16 mouse cellular contexts compared by ENCODE assay signal in the genomic region with DNA sequence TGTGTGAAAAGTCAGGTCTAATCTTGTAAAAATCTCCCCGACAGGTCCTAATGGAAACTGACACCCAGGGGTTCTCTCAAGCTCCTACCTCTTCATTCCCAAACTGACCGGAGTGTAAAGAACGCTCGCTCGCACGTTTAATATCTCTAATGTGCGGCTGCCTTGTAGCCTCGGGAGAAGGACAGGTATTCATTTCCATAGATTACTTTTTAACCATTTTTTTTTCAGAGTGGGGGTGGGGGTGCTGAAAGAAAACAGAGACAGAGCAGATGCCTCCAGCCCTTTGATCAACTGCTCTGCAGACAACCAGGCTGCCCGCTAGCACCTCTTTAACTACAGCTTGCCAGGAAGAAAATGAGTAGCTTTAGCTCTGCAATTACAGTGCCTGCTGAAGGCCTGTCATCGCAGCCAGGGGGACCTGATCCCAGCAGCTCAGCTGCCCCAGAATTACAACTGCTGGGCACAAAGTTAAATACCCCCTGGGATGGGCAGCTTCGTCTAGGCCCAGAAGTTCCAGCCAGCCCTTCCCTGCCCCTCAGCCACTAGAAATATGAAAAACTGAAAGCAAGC.
DNase-seq lines count a peak whose midpoint lies in the region; ATAC-seq and TF ChIP-seq lines count a peak whose summit lies in the region.
"Had no signal": no experiment of that assay in that cellular context is flagged by ENCODE, and none has a peak within 500 bp of the region (broad histone marks: within the 10 kb centered on the region; RNA-seq: fewer than 3 reads in every experiment).

No protein-coding gene starts in this region.

- no peaks in the 10 kb centered on the region for H3K27me3 ChIP-seq in heart, adult 2 months (ENCODE audit: control insufficient read depth, insufficient read depth, low read length)
- H3K27me3 ChIP-seq in midbrain, embryonic 10.5 days (ENCODE audit: low read depth, poor library complexity, severe bottlenecking): peaks cover 8% of the 10 kb centered on the region; the same call in 1 of the 2 replicates
- H3K27me3 ChIP-seq in midbrain, embryonic 11.5 days (ENCODE audit: control insufficient read depth, insufficient read depth, low read length): no peaks in the 10 kb centered on the region
- no peaks in the 10 kb centered on the region for H3K27me3 ChIP-seq in limb, embryonic 14.5 days (ENCODE audit: control insufficient read depth, insufficient read depth, low read length)
- H3K27me3 ChIP-seq in kidney, embryonic 15.5 days: peaks cover 7% of the 10 kb centered on the region; the same call in 1 of the 2 replicates

- H3K9me3 ChIP-seq in midbrain, embryonic 10.5 days (replicated peaks): no peaks in the 10 kb centered on the region
- H3K9me3 ChIP-seq in midbrain, embryonic 11.5 days (ENCODE audit: control insufficient read depth, low read length): no peaks in the 10 kb centered on the region
- no peaks in the 10 kb centered on the region for H3K9me3 ChIP-seq in limb, embryonic 14.5 days (ENCODE audit: control insufficient read depth, low read length)
- no peaks in the 10 kb centered on the region for H3K9me3 ChIP-seq in kidney, embryonic 15.5 days (replicated peaks)
- H3K9me3 ChIP-seq: hindbrain, embryonic 13.5 days had no signal

- no peak for TF ChIP-seq POLR2A in heart, adult 2 months (IDR thresholded peaks at IDR 0.05; ENCODE audit: insufficient read depth, low read depth, low read length)
- TF ChIP-seq POLR2A in limb, embryonic 14.5 days (IDR thresholded peaks at IDR 0.05; ENCODE audit: borderline replicate concordance, extremely low read depth, insufficient read depth, insufficient read length): no peak

- no peak for TF ChIP-seq CTCF in heart, adult 2 months (IDR thresholded peaks at IDR 0.05)

- TF ChIP-seq EP300 in heart, adult 2 months (IDR thresholded peaks at IDR 0.05; ENCODE audit: insufficient read depth, low read depth, low read length): no peak

- H3K4me1 ChIP-seq in heart, adult 2 months (ENCODE audit: control insufficient read depth, insufficient read depth, low read length): no peaks in the 10 kb centered on the region
- peaks cover 37% of the 10 kb centered on the region for H3K4me1 ChIP-seq in midbrain, embryonic 10.5 days
- H3K4me1 ChIP-seq in midbrain, embryonic 11.5 days (ENCODE audit: control insufficient read depth, insufficient read depth, low read length): peaks cover 2% of the 10 kb centered on the region; the same call in 1 of the 2 replicates
- 0 out of 2 replicates have a peak, but pooled peaks cover 9% of the 10 kb centered on the region for H3K4me1 ChIP-seq in limb, embryonic 14.5 days (ENCODE audit: control insufficient read depth, insufficient read depth, low read length)
- H3K4me1 ChIP-seq in kidney, embryonic 15.5 days: peaks cover 6% of the 10 kb centered on the region; the same call in 1 of the 2 replicates

- H3K36me3 ChIP-seq in heart, adult 2 months (ENCODE audit: control insufficient read depth, insufficient read depth, low read length): no peaks in the 10 kb centered on the region
- H3K36me3 ChIP-seq in midbrain, embryonic 10.5 days: no peaks in the 10 kb centered on the region
- H3K36me3 ChIP-seq in midbrain, embryonic 11.5 days (ENCODE audit: control insufficient read depth, insufficient read depth, low read length): no peaks in the 10 kb centered on the region
- H3K36me3 ChIP-seq in limb, embryonic 14.5 days (ENCODE audit: control insufficient read depth, insufficient read depth, low read length): no peaks in the 10 kb centered on the region
- H3K36me3 ChIP-seq in kidney, embryonic 15.5 days: no peaks in the 10 kb centered on the region
- H3K36me3 ChIP-seq: hindbrain, embryonic 13.5 days had no signal

- H3K4me2 ChIP-seq in midbrain, embryonic 11.5 days: no peak overlapping the region
- no peak overlapping the region for H3K4me2 ChIP-seq in limb, embryonic 14.5 days (replicated peaks; ENCODE audit: low read depth, low read length, severe bottlenecking)
- H3K4me2 ChIP-seq in kidney, embryonic 15.5 days: no peak overlapping the region
- H3K4me2 ChIP-seq: hindbrain, embryonic 13.5 days had no signal

- DNase-seq in heart, adult 11 months: peak; percentile 79
- DNase-seq in heart, adult 2 months: no peak
- DNase-seq in midbrain, embryonic 10.5 days (ENCODE audit: low spot score): no peak
- no peak for DNase-seq in midbrain, embryonic 11.5 days (ENCODE audit: low spot score, missing footprints)
- peak; percentile 17 for DNase-seq in limb, embryonic 14.5 days (ENCODE audit: low spot score)
- no peak for DNase-seq in layer of hippocampus, postnatal 25 days (ENCODE audit: extremely low spot score in 1 of 2, low spot score in 1 of 2)
- DNase-seq in gastrocnemius, adult 8-10 months (ENCODE audit: low spot score in 2 of 2): no peak
- DNase-seq: cerebellum, adult 8-10 months; kidney, adult 8-10 months; lung, postnatal 4 days; right cerebral cortex, postnatal 14 days had no signal

- H3K9ac ChIP-seq in heart, adult 2 months (ENCODE audit: low read depth, low read length): no peak overlapping the region
- no peak overlapping the region for H3K9ac ChIP-seq in midbrain, embryonic 11.5 days (ENCODE audit: low read length)
- H3K9ac ChIP-seq in limb, embryonic 14.5 days (ENCODE audit: low read depth, low read length, severe bottlenecking): peak overlapping the region; percentile 22; the same call in 1 of the 2 replicates
- H3K9ac ChIP-seq in kidney, embryonic 15.5 days: no peak overlapping the region
- H3K9ac ChIP-seq: hindbrain, embryonic 13.5 days; liver, embryonic 14.5 days had no signal

- H3K27ac ChIP-seq in heart, adult 2 months: no peak overlapping the region
- H3K27ac ChIP-seq in midbrain, embryonic 10.5 days (replicated peaks): peak overlapping the region; percentile 59
- H3K27ac ChIP-seq in midbrain, embryonic 11.5 days (ENCODE audit: low read depth, low read length): no peak overlapping the region
- H3K27ac ChIP-seq in limb, embryonic 14.5 days (replicated peaks; ENCODE audit: low read depth, low read length): no peak overlapping the region
- H3K27ac ChIP-seq in kidney, embryonic 15.5 days: no peak overlapping the region
- H3K27ac ChIP-seq: hindbrain, embryonic 13.5 days; layer of hippocampus, adult 2 months; liver, embryonic 14.5 days had no signal

- no peak overlapping the region for H3K4me3 ChIP-seq in heart, adult 2 months
- H3K4me3 ChIP-seq in midbrain, embryonic 10.5 days: no peak overlapping the region
- H3K4me3 ChIP-seq in midbrain, embryonic 11.5 days (ENCODE audit: low read depth, low read length): no peak overlapping the region
- no peak overlapping the region for H3K4me3 ChIP-seq in limb, embryonic 14.5 days (replicated peaks; ENCODE audit: low read length)
- no peak overlapping the region for H3K4me3 ChIP-seq in kidney, embryonic 15.5 days (replicated peaks)
- H3K4me3 ChIP-seq: hindbrain, embryonic 13.5 days; layer of hippocampus, adult 2 months; myocyte had no signal

- no peaks in the 10 kb centered on the region for H3K79me2 ChIP-seq in heart, adult 2 months (replicated peaks; ENCODE audit: control insufficient read depth, insufficient read depth, low read length)

- WGBS in heart, adult 2 months: 57% methylated on average over 11 of the region's 11 CpGs
- 74% methylated on average over 11 of the region's 11 CpGs for WGBS in midbrain, embryonic 10.5 days
- WGBS in midbrain, embryonic 11.5 days: 65% methylated on average over 11 of the region's 11 CpGs
- 18% methylated on average over 11 of the region's 11 CpGs for WGBS in limb, embryonic 14.5 days
- WGBS in kidney, embryonic 15.5 days: 47% methylated on average over 11 of the region's 11 CpGs

- intact Hi-C loops in heart, adult 2 months (cut with DNase I): no loop called here

- ATAC-seq in midbrain, embryonic 11.5 days (ENCODE audit: low FRiP score): no peak
- no peak for ATAC-seq in limb, embryonic 14.5 days (ENCODE audit: low FRiP score, low read depth)
- ATAC-seq in kidney, embryonic 15.5 days (replicated peaks; ENCODE audit: low FRiP score): no peak

Comparison
In these comparisons a context has a peak if more than half of its experiments do, and no peak if none do; other contexts are left out.
1. DNase-seq: peak in heart, adult 11 months (single experiment) and limb, embryonic 14.5 days (single experiment); none in heart, adult 2 months (0 of 2), midbrain, embryonic 10.5 days (single experiment), midbrain, embryonic 11.5 days (single experiment), layer of hippocampus, postnatal 25 days (0 of 2) and gastrocnemius, adult 8-10 months (0 of 2).